Mouse (Mus musculus): ENCODE results near the gene Dtx4. TPM values are rescaled to one million over a fixed set of nuclear protein-coding genes. Genes with fewer than 3 reads are reported as not detected.
"Not testable (repeated sequence)": the region's sequence is repeated elsewhere in the genome, so short reads cannot be mapped to it uniquely, and the experiment has no call there.

The Dtx4 gene
- 2.7 and 2.9 TPM in 2 replicates for polyA plus RNA-seq (2016; fragmentation: Nextera tagmentation; extraction: Ambion mirVana)

DNA sequence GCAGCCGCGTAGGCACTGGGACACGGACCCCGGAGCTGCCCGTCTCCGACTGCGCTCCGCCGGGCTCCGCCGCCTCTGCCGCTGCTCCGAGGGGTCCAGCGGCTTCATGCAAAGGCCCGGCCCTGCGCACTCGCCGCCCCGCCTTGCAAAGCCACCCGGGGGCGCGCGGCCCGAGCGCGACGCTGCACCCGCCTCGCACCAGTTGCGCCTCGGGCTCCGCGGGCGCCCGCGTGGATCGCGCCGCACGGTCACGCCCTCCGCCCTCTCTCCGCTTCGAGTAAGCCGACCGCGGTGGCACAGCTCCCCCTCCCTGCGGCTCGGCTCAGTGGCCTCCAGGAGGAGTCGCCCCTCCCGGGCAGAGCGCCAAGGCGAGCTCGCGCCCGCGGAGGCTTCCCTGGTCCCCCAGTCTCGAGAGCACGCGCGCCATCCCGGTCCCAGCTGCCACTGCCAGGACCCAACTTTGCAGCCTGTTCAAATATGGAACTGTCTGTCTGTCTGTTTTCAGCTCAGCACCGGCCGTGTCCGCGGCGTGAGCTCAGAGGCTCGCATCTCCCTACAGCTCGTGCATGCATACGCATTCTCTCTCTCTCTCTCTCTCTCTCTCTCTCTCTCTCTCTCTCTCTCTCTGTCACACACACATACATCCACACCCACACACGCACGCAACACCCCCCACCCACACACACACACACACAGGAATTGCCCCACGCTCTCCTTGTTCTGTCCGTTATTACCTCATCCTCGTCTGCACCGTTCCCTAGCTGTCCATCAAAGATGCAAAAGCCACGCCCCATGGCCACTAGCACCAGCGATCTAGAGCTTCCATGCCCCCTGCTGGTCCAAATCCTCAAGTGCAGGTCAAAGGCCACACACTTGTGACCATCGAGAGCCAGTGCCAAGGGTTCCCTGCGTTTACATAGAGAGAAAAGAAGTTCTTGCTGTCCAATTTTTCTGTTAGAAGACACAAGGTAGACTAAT, at the start of gene Dtx4:
Dtx4 (minus strand) TSS at position 85 of the 978 bp plus-strand sequence.
- Histone ChIP-seq H3K27me3 (replicated peaks) (peaks cover 43% of the 10 kb centered on the region), H3K4me3 (peak within 1 kb of the TSS; percentile 60), H3K9me3 (replicated peaks) (no peaks in the 10 kb centered on the region), H3K4me2 (peak within 1 kb of the TSS; percentile 77), H3K36me3 (no peaks in the 10 kb centered on the region), H3K4me1 (peaks cover 18% of the 10 kb centered on the region), H3K27ac (peak within 1 kb of the TSS; percentile 40; the same call in 1 of the 2 replicates), H3K9ac (peak within 1 kb of the TSS; percentile 59)
- 4% methylated on average over 78 of the region's 80 CpGs for WGBS (ENCODE audit: insufficient replicate concordance)
- peak; percentile 84 for ATAC-seq

- H3K36me3 ChIP-seq: no peaks in the 10 kb centered on the region
- H3K4me3 ChIP-seq: no peak overlapping the region
- H3K27ac ChIP-seq: no peak overlapping the region
- H3K4me2 ChIP-seq: no peak overlapping the region
- H3K9ac ChIP-seq: no peak overlapping the region
- H3K4me1 ChIP-seq: no peaks in the 10 kb centered on the region
- no peaks in the 10 kb centered on the region for H3K9me3 ChIP-seq (replicated peaks)
- no peaks in the 10 kb centered on the region for H3K27me3 ChIP-seq (replicated peaks)
- WGBS (ENCODE audit: insufficient replicate concordance): 66% methylated on average over 5 of the region's 5 CpGs
- ATAC-seq: no peak
These were observed 49.0 kb upstream of the Dtx4 start for GRCm38 (mm10) chr19:12550005-12550942.

DNA sequence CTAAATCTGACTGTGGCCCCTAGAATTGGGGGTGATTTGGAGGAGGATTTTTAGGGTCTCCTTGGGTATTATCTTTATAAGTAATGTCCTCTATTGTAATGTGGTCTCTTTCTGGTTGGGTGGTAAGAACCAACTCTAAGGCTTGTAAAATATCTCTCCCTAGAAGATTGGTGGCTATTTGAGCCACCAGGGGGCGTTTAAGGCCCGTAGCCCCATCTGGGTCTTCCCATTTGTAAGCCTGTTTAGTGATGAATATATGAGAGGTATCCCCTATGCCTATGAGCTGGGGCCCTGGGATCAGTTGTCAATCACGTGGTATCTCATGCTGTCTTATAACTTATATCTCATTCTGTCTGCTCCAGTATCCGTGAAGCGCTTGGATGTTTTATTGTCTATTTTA, 47.9 kb upstream of the Dtx4 start:
- no peaks in the 10 kb centered on the region for H3K36me3 ChIP-seq
- H3K9ac ChIP-seq: no peak overlapping the region
- H3K4me2 ChIP-seq: no peak overlapping the region
- no peak for ATAC-seq
- no peaks in the 10 kb centered on the region for H3K9me3 ChIP-seq (replicated peaks)
- no peaks in the 10 kb centered on the region for H3K27me3 ChIP-seq (replicated peaks)
- no peak overlapping the region for H3K27ac ChIP-seq
- no peak overlapping the region for H3K4me3 ChIP-seq
- 58% methylated on average over 5 of the region's 5 CpGs for WGBS (ENCODE audit: insufficient replicate concordance)
- H3K4me1 ChIP-seq: no peaks in the 10 kb centered on the region

GRCm38 (mm10) chr19:12545440-12545839, 44.2 kb upstream of the Dtx4 start, which contains the start of gene Fam111a:
Fam111a (plus strand) TSS chr19:12545740.
- not testable (repeated sequence) for H3K9me3 ChIP-seq (replicated peaks); H3K9ac ChIP-seq; H3K27me3 ChIP-seq (replicated peaks); H3K4me2 ChIP-seq; H3K36me3 ChIP-seq; H3K4me1 ChIP-seq; ATAC-seq; H3K27ac ChIP-seq; H3K4me3 ChIP-seq
- WGBS (ENCODE audit: insufficient replicate concordance): 87% methylated on average over 11 of the region's 11 CpGs

- Histone ChIP-seq H3K9me3 (replicated peaks) (no peaks in the 10 kb centered on the region), H3K4me1 (no peaks in the 10 kb centered on the region), H3K9ac (no peak overlapping the region), H3K4me2 (no peak overlapping the region), H3K36me3 (no peaks in the 10 kb centered on the region), H3K4me3 (no peak overlapping the region), H3K27ac (no peak overlapping the region), H3K27me3 (replicated peaks) (no peaks in the 10 kb centered on the region)
- 19% methylated on average over 2 of the region's 2 CpGs for WGBS (ENCODE audit: insufficient replicate concordance)
- ATAC-seq: no peak
These were observed 40.4 kb upstream of the Dtx4 start for GRCm38 (mm10) chr19:12541644-12542043.

GRCm38 (mm10) chr19:12540727-12541126, 39.5 kb upstream of the Dtx4 start:
- no peak overlapping the region for H3K4me2 ChIP-seq
- H3K9me3 ChIP-seq (replicated peaks): no peaks in the 10 kb centered on the region
- no peaks in the 10 kb centered on the region for H3K27me3 ChIP-seq (replicated peaks)
- no peak overlapping the region for H3K27ac ChIP-seq
- ATAC-seq: no peak
- no peak overlapping the region for H3K9ac ChIP-seq
- H3K4me3 ChIP-seq: no peak overlapping the region
- H3K36me3 ChIP-seq: no peaks in the 10 kb centered on the region
- WGBS (ENCODE audit: insufficient replicate concordance): 43% methylated on average over 3 of the region's 3 CpGs
- H3K4me1 ChIP-seq: no peaks in the 10 kb centered on the region

DNA sequence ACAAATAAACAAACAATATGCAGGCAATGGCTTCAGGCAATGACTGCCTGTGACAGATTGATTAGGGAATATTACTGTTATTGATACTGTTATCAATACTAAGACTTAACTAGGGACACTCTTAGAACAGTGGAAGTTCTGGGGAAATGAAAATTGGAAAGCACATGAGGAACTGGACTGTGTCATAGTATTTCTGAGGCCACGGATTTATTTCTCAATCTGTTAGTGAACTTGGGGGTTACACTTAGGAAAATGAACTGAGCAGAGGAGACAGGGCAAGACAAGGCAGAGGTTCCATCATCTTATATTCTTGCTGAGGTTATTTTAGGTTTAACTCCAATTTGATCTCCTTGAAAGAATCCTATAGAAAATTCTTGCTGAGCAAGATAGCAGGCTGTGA, 38.7 kb upstream of the Dtx4 start:
- WGBS (ENCODE audit: insufficient replicate concordance): 62% methylated on average over 1 of the region's 1 CpGs
- H3K4me3 ChIP-seq: no peak overlapping the region
- no peaks in the 10 kb centered on the region for H3K36me3 ChIP-seq
- no peaks in the 10 kb centered on the region for H3K4me1 ChIP-seq
- H3K9ac ChIP-seq: no peak overlapping the region
- no peak for ATAC-seq
- H3K4me2 ChIP-seq: no peak overlapping the region
- H3K27ac ChIP-seq: no peak overlapping the region
- H3K27me3 ChIP-seq (replicated peaks): no peaks in the 10 kb centered on the region
- no peaks in the 10 kb centered on the region for H3K9me3 ChIP-seq (replicated peaks)

GRCm38 (mm10) chr19:12537168-12537567, 35.9 kb upstream of the Dtx4 start:
- Histone ChIP-seq H3K27ac (no peak overlapping the region), H3K4me1 (no peaks in the 10 kb centered on the region), H3K4me2 (no peak overlapping the region), H3K27me3 (replicated peaks) (no peaks in the 10 kb centered on the region), H3K36me3 (no peaks in the 10 kb centered on the region), H3K9me3 (replicated peaks) (no peaks in the 10 kb centered on the region), H3K4me3 (no peak overlapping the region), H3K9ac (no peak overlapping the region)
- ATAC-seq: no peak

GRCm38 (mm10) chr19:12523377-12523776, 22.1 kb upstream of the Dtx4 start:
- Histone ChIP-seq H3K4me3 (no peak overlapping the region), H3K27me3 (replicated peaks) (no peaks in the 10 kb centered on the region), H3K9ac (no peak overlapping the region), H3K27ac (no peak overlapping the region), H3K9me3 (replicated peaks) (no peaks in the 10 kb centered on the region), H3K4me1 (no peaks in the 10 kb centered on the region), H3K36me3 (no peaks in the 10 kb centered on the region), H3K4me2 (no peak overlapping the region)
- no peak for ATAC-seq
- 40% methylated on average over 4 of the region's 4 CpGs for WGBS (ENCODE audit: insufficient replicate concordance)

GRCm38 (mm10) chr19:12518541-12518890, 17.3 kb upstream of the Dtx4 start:
- no peaks in the 10 kb centered on the region for H3K9me3 ChIP-seq (replicated peaks)
- peak overlapping the region; percentile 50 for H3K4me3 ChIP-seq
- ATAC-seq: no peak

DNA sequence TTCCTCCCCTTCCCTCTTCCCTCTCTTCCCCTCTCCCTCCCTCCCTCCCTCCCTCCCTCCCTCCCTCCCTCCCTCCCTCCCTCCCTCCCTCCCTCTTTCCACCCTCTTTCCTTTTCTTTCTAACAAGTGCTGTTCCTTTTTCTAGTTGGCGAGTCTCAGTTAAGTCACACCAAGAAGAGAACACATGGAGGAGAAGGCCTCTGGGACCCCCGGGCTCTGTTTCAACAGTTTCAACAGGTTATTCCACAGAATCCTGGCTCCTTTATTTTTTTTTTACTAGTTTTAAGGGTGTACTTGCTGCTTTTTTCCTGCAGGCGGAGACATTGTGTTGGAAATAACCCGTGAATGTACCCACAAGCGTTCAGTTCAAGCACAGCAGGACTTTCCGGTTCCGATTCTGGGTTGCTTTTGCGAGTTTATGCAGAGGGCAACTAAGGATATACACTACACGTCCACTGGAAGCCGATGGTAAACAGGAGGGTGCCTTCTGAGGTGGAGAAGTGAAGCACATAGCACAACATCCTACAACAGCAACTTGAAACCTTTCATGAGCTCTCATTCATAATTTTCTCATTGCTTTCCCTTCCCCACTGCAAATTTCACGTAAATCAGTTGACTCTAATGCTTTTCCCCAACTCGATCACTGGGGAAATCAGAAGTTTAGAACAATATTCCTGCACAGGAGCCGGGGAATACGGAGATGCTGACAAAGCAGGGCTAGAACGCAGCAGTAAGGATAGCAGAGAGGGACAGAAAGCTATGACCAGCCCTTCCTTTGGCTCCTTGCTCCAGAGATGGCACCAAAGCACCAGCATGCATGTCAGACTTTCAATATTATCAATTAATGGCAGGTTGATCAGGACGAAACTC, 16.7 kb upstream of the Dtx4 start:
- Histone ChIP-seq H3K9ac (peak overlapping the region; percentile 27), H3K36me3 (no peaks in the 10 kb centered on the region), H3K4me1 (no peaks in the 10 kb centered on the region), H3K27ac (no peak overlapping the region), H3K4me2 (peak overlapping the region; percentile 57), H3K9me3 (replicated peaks) (no peaks in the 10 kb centered on the region), H3K4me3 (peak overlapping the region; percentile 50), H3K27me3 (replicated peaks) (no peaks in the 10 kb centered on the region)
- WGBS (ENCODE audit: insufficient replicate concordance): 2% methylated on average over 16 of the region's 16 CpGs
- ATAC-seq: no peak

More at GRCm38 (mm10) chr19:12518541-12518890, 17.3 kb upstream of the Dtx4 start:
- Histone ChIP-seq H3K4me1 (no peaks in the 10 kb centered on the region), H3K4me2 (peak overlapping the region; percentile 57), H3K36me3 (no peaks in the 10 kb centered on the region), H3K9ac (no peak overlapping the region), H3K27ac (no peak overlapping the region), H3K27me3 (replicated peaks) (no peaks in the 10 kb centered on the region)

Measured in liver, embryonic 12.5 days (tissue).